Mouse (Mus musculus): Measurements from ENCODE around the gene Fabp3. TPM values are rescaled to one million over a fixed set of nuclear protein-coding genes. Genes with fewer than 3 reads are reported as not detected.
A peak's percentile ranks its signal among the peaks of the same experiment; 100 is the strongest.

The Fabp3 gene
- total RNA-seq (2021): 1,000 to 10,000 TPM in 1 of 2 experiments, 100 to 1,000 TPM in 1; 646 to 1,026 TPM
- long read RNA-seq, experiment 1, transcript Fabp3-201 (4 exons, 823 nt): major isoform, 4,177 of 4,285 reads
- long read RNA-seq, experiment 1, partial matches to known transcripts: 78 of 4,285 reads
- long read RNA-seq, experiment 1, other reads (novel, unspliced or antisense): 30 of 4,285 reads
- long read RNA-seq, experiment 2, transcript Fabp3-201 (4 exons, 823 nt): major isoform, 2,494 of 2,564 reads
- long read RNA-seq, experiment 2, partial matches to known transcripts: 49 of 2,564 reads
- long read RNA-seq, experiment 2, other reads (novel, unspliced or antisense): 21 of 2,564 reads

- DNase-seq: peak; percentile 77
Measured at GRCm38 (mm10) chr4:130308231-130309081, at the start of gene Fabp3, which contains the start of gene Gm10570. Fabp3 (plus strand) TSS chr4:130308595. Gm10570 (minus strand) TSS chr4:130308674.

- DNase-seq: no peak
Measured at GRCm38 (mm10) chr4:130260406-130260805, 48.0 kb upstream of the Fabp3 start.

- DNase-seq: no peak
Measured at GRCm38 (mm10) chr4:130264131-130264530, 44.3 kb upstream of the Fabp3 start.

- DNase-seq: no peak
Measured at GRCm38 (mm10) chr4:130264698-130265349, 43.6 kb upstream of the Fabp3 start.

- no peak for DNase-seq
Measured at GRCm38 (mm10) chr4:130266601-130267000, 41.8 kb upstream of the Fabp3 start.

- DNase-seq: no peak
Measured at GRCm38 (mm10) chr4:130267069-130267468, 41.3 kb upstream of the Fabp3 start.

GRCm38 (mm10) chr4:130268736-130269135, 39.7 kb upstream of the Fabp3 start:
- DNase-seq: no peak

- DNase-seq: no peak
Measured at GRCm38 (mm10) chr4:130270089-130270488, 38.3 kb upstream of the Fabp3 start.

GRCm38 (mm10) chr4:130270611-130271347, 37.6 kb upstream of the Fabp3 start:
- DNase-seq: no peak

GRCm38 (mm10) chr4:130273698-130274345, 34.6 kb upstream of the Fabp3 start:
- no peak for DNase-seq

- no peak for DNase-seq
Measured at GRCm38 (mm10) chr4:130274346-130275015, 33.9 kb upstream of the Fabp3 start.

GRCm38 (mm10) chr4:130275016-130275822, 33.2 kb upstream of the Fabp3 start:
- DNase-seq: peak; percentile 52

GRCm38 (mm10) chr4:130275823-130276105, 32.6 kb upstream of the Fabp3 start:
- DNase-seq: no peak

- no peak for DNase-seq
Measured at GRCm38 (mm10) chr4:130276573-130277176, 31.7 kb upstream of the Fabp3 start.

GRCm38 (mm10) chr4:130279105-130279504, 29.3 kb upstream of the Fabp3 start, which contains the start of gene Serinc2:
Serinc2 (minus strand) TSS chr4:130279205.
- DNase-seq: no peak

- DNase-seq: no peak
Measured at GRCm38 (mm10) chr4:130282856-130283255, 25.5 kb upstream of the Fabp3 start.

- no peak for DNase-seq
Measured at GRCm38 (mm10) chr4:130283826-130284225, 24.6 kb upstream of the Fabp3 start.

GRCm38 (mm10) chr4:130286531-130286930, 21.9 kb upstream of the Fabp3 start:
- peak; percentile 44 for DNase-seq

GRCm38 (mm10) chr4:130289824-130290223, 18.6 kb upstream of the Fabp3 start:
- no peak for DNase-seq

GRCm38 (mm10) chr4:130292271-130292670, 16.1 kb upstream of the Fabp3 start:
- no peak for DNase-seq

Data from gastrocnemius, postnatal 25 days (tissue).